Mouse (Mus musculus) G1E (cell line): ENCODE results near the gene Fam180a. TPM values are rescaled to one million over a fixed set of nuclear protein-coding genes. Genes with fewer than 3 reads are reported as not detected.

ENCODE experiments used
- ATAC-seq: 2 replicates; pipeline ENCODE4 v1.8.0; 2016; ENCODE audit warnings: mild to moderate bottlenecking; ENCODE audit not compliant: insufficient number of reproducible peaks, poor library complexity, low FRiP score, severe bottlenecking; ENCODE audit errors: extremely low read depth
- DNase-seq: peaks from one replicate; pipeline ENCODE4 v3.0.0; 2012; ENCODE audit warnings: low spot score
- H3K27me3 ChIP-seq: 2 replicates; pipeline ENCODE4 v1.6.1; 2012; ENCODE audit warnings: mild to moderate bottlenecking, low read length, inconsistent platforms; ENCODE audit not compliant: insufficient read depth
- H3K36me3 ChIP-seq: replicated peaks from 2 replicates; pipeline ENCODE3; 2012; ENCODE audit warnings: mild to moderate bottlenecking, inconsistent platforms
- H3K4me1 ChIP-seq: 2 replicates; pipeline ENCODE4 v1.6.1; 2012; ENCODE audit warnings: low read depth, low read length, inconsistent platforms, mixed read lengths; ENCODE audit not compliant: insufficient read depth
- H3K4me3 ChIP-seq: 2 replicates; pipeline ENCODE4 v1.5.1; 2012; ENCODE audit warnings: low read depth, mild to moderate bottlenecking, inconsistent platforms, low read length, moderate library complexity, mixed read lengths
- H3K9me3 ChIP-seq: replicated peaks from 2 replicates; pipeline ENCODE4 v1.6.1; 2012; ENCODE audit warnings: inconsistent platforms
- CTCF ChIP-seq: IDR thresholded peaks from 2 replicates; pipeline ENCODE4 v1.5.1; 2012; ENCODE audit warnings: low read depth, low read length, inconsistent platforms, mixed read lengths
- GATA1 ChIP-seq: IDR thresholded peaks from 2 replicates; pipeline ENCODE4 v1.6.1; 2012; ENCODE audit warnings: borderline replicate concordance, low read length, inconsistent platforms, mixed read lengths
- GATA2 ChIP-seq: IDR thresholded peaks from 2 replicates; pipeline ENCODE4 v1.6.1; 2012; ENCODE audit warnings: low read depth, low read length, inconsistent platforms, borderline replicate concordance
- POLR2AphosphoS5 ChIP-seq: IDR thresholded peaks from 2 replicates; pipeline ENCODE4 v1.6.1; 2012; ENCODE audit warnings: low read depth, low read length, inconsistent platforms; ENCODE audit not compliant: insufficient replicate concordance
- TAL1 ChIP-seq: conservative IDR thresholded peaks from 2 replicates; pipeline ENCODE4 v1.6.1; 2012; ENCODE audit warnings: low read depth, low read length, inconsistent platforms, mixed read lengths
- polyA plus RNA-seq: library from polyadenylated mRNA; stranded (reverse); fragments of >175 nt; gene quantifications from 2 replicates; pipeline ENCODE4 v1.2.3, GENCODE M21; 2012
- total RNA-seq, 2 experiments: library from RNA; stranded (forward) in 1 of 2; stranded (reverse) in 1 of 2; fragments of 200-1000 nt in 1 of 2; fragments of >200 nt in 1 of 2; fragmentation: Nextera tagmentation in 1 of 2; gene quantifications; 2 replicates each; pipeline ENCODE4 v1.2.3; 2014 to 2017

The Fam180a gene
- total and polyA plus RNA-seq, 3 experiments: not detected

DNA sequence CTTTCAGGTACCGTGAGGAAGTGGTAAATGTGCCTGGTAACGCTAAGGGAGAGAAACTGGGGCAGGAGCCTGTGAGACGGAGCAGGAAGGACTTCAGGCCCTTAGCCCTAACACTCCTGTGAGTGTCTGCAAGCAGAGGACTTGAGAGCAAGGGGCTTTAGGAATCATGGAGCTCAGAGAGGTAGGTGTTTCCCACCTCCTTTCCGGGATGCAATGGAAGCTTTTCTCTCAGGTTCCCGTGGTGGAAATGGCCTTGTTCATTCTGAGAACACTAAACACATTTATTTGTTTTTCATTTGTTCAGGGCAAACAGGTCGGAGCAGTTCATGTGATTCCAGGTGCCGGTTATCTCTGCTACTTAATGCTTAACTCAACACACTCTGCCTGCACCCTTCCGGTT, 11.9 kb upstream of the Fam180a start:
- TF ChIP-seq TAL1 (no peak), POLR2AphosphoS5 (no peak), CTCF (no peak), GATA2 (no peak), GATA1 (no peak)
- DNase-seq (no peak), ATAC-seq (no peak)
- H3K9me3 ChIP-seq: no peaks in the 10 kb centered on the region
- H3K4me1 ChIP-seq: no peaks in the 10 kb centered on the region
- H3K27me3 ChIP-seq: peaks cover 23% of the 10 kb centered on the region
- H3K4me3 ChIP-seq: no peak overlapping the region
- H3K36me3 ChIP-seq: no peaks in the 10 kb centered on the region

- Histone ChIP-seq H3K27me3 (peaks cover 34% of the 10 kb centered on the region), H3K36me3 (no peaks in the 10 kb centered on the region), H3K4me3 (no peak overlapping the region), H3K4me1 (no peaks in the 10 kb centered on the region), H3K9me3 (no peaks in the 10 kb centered on the region)
- no peak for TF ChIP-seq GATA2
- TF ChIP-seq CTCF: no peak
- TF ChIP-seq POLR2AphosphoS5: no peak
- no peak for TF ChIP-seq TAL1
- TF ChIP-seq GATA1: no peak
- DNase-seq: no peak
- ATAC-seq: no peak
These were observed 9.5 kb upstream of the Fam180a start for GRCm38 (mm10) chr6:35335452-35335851.

- no peak for ATAC-seq
- Histone ChIP-seq H3K27me3 (peaks cover 34% of the 10 kb centered on the region), H3K4me1 (no peaks in the 10 kb centered on the region), H3K36me3 (no peaks in the 10 kb centered on the region), H3K4me3 (no peak overlapping the region), H3K9me3 (no peaks in the 10 kb centered on the region)
- DNase-seq: no peak
- TF ChIP-seq POLR2AphosphoS5: no peak
- no peak for TF ChIP-seq GATA2
- no peak for TF ChIP-seq GATA1
- no peak for TF ChIP-seq CTCF
- TF ChIP-seq TAL1: no peak
These were observed 8.3 kb upstream of the Fam180a start for GRCm38 (mm10) chr6:35334278-35334677.

- Histone ChIP-seq H3K4me3 (no peak overlapping the region), H3K9me3 (no peaks in the 10 kb centered on the region), H3K27me3 (peaks cover 32% of the 10 kb centered on the region), H3K36me3 (no peaks in the 10 kb centered on the region), H3K4me1 (no peaks in the 10 kb centered on the region)
- DNase-seq: no peak
- ATAC-seq: no peak
- no peak for TF ChIP-seq TAL1
- no peak for TF ChIP-seq GATA1
- no peak for TF ChIP-seq CTCF
- no peak for TF ChIP-seq GATA2
- TF ChIP-seq POLR2AphosphoS5: no peak
These were observed 7.7 kb upstream of the Fam180a start for GRCm38 (mm10) chr6:35333632-35334031.

- Histone ChIP-seq H3K27me3 (peaks cover 22% of the 10 kb centered on the region), H3K36me3 (no peaks in the 10 kb centered on the region), H3K9me3 (no peaks in the 10 kb centered on the region), H3K4me1 (no peaks in the 10 kb centered on the region), H3K4me3 (no peak overlapping the region)
- ATAC-seq (no peak), DNase-seq (no peak)
- no peak for TF ChIP-seq POLR2AphosphoS5
These were observed 4.9 kb upstream of the Fam180a start for GRCm38 (mm10) chr6:35330834-35331233.

DNA sequence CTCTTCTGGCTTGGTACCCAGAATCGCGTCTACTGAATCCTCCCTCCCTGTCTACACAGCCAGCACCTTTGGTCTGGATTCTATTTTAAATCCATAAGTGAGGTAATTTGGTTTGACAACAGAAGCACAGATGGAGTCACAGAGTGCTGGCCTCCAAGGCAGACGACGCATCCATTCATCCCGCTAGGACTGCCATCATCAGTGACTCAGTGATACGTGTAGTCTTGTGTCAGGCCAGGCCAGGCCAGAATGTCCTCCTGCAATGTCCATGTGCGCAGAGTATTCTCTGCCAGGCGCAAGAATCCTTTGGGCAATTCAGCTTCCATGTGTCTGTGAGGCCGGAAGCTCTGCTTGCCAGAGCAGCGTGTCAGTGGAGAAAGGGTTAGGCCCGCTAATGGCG, 4.0 kb upstream of the Fam180a start:
- Histone ChIP-seq H3K4me3 (no peak overlapping the region), H3K4me1 (no peaks in the 10 kb centered on the region), H3K36me3 (no peaks in the 10 kb centered on the region)

GRCm38 (mm10) chr6:35324306-35324705, 1.6 kb downstream of the Fam180a start:
- peaks cover 7% of the 10 kb centered on the region; the same call in 1 of the 2 replicates for H3K4me1 ChIP-seq
- no peak for TF ChIP-seq POLR2AphosphoS5
- no peak for TF ChIP-seq CTCF
- TF ChIP-seq GATA1: no peak
- no peak for TF ChIP-seq TAL1
- no peak for TF ChIP-seq GATA2
- peaks cover 34% of the 10 kb centered on the region for H3K27me3 ChIP-seq
- no peaks in the 10 kb centered on the region for H3K9me3 ChIP-seq
- ATAC-seq (no peak), DNase-seq (no peak)
- no peak overlapping the region for H3K4me3 ChIP-seq
- no peaks in the 10 kb centered on the region for H3K36me3 ChIP-seq

More for the DNA sequence above, 4.0 kb upstream of the Fam180a start:
- H3K9me3 ChIP-seq: no peaks in the 10 kb centered on the region
- H3K27me3 ChIP-seq: peaks cover 24% of the 10 kb centered on the region
- DNase-seq (no peak), ATAC-seq (no peak)
- TF ChIP-seq POLR2AphosphoS5 (no peak), CTCF (no peak), GATA2 (no peak), TAL1 (no peak), GATA1 (no peak)
